Mouse (Mus musculus) liver, adult 2 months (tissue): ENCODE measurements at regions not wholly inside any gene's neighbourhood (a gene's known extent, or its start where the extent isn't known, plus 50 kb on each side); places are given as distances from the start of the nearest gene placed in this dataset.

Experiments
- CTCF ChIP-seq: fragments of 200-500 bp; IDR thresholded peaks from 2 replicates; pipeline ENCODE4 v1.5.1; 2011; ENCODE audit warnings: low read depth, low read length, control low read depth
- POLR2A ChIP-seq: fragments of 200-500 bp; IDR thresholded peaks from 2 replicates; pipeline ENCODE4 v1.6.1; 2011; ENCODE audit warnings: low read length, control low read depth; ENCODE audit not compliant: insufficient read depth; ENCODE audit errors: extremely low read depth

- TF ChIP-seq POLR2A = no peak
- no peak for TF ChIP-seq CTCF
Observed at GRCm38 (mm10) chr3:121886870-121887605, 65.3 kb upstream of the Arhgap29 start.
